ENCODE assay signal across 8 mouse cellular contexts in genomic region chr7:99467916-99468282, GRCm38 (mm10). TPM values are rescaled to one million over a fixed set of nuclear protein-coding genes. Genes with fewer than 3 reads are reported as not detected.
DNase-seq lines count a peak whose midpoint lies in the region; ATAC-seq and TF ChIP-seq lines count a peak whose summit lies in the region.

No protein-coding gene starts in this region.

- TF ChIP-seq POLR2A in bone marrow, adult 2 months (IDR thresholded peaks at IDR 0.05; ENCODE audit: borderline replicate concordance, control insufficient read depth, low read depth, low read length) = no peak

- 1% methylated on average over 11 of the region's 11 CpGs for WGBS in bone marrow, adult 2 months
- WGBS in forebrain, embryonic 12.5 days = 28% methylated on average over 10 of the region's 11 CpGs
- WGBS in hindbrain, postnatal 0 days = 11% methylated on average over 11 of the region's 11 CpGs
- 4% methylated on average over 11 of the region's 11 CpGs for WGBS in liver, embryonic 13.5 days (ENCODE audit: insufficient replicate concordance)

- peak overlapping the region; percentile 75 for H3K4me3 ChIP-seq in bone marrow, adult 2 months (replicated peaks; ENCODE audit: control insufficient read depth, low read depth, low read length)
- H3K4me3 ChIP-seq in forebrain, embryonic 12.5 days (replicated peaks) = peak overlapping the region; percentile 48
- peak overlapping the region; percentile 46 for H3K4me3 ChIP-seq in hindbrain, postnatal 0 days (ENCODE audit: low read length)
- H3K4me3 ChIP-seq in liver, embryonic 13.5 days (replicated peaks) = peak overlapping the region; percentile 57

- peak; percentile 50 for DNase-seq in embryo, embryonic 10.5 days (ENCODE audit: low spot score)
- no peak for DNase-seq in embryo, embryonic 11 days
- peak; percentile 61 for DNase-seq in hindbrain, postnatal 0 days (ENCODE audit: low spot score)
- no peak for DNase-seq in liver, embryonic 13.5 days
- peak; percentile 49 for DNase-seq in neural tube, embryonic 10.5 days (ENCODE audit: extremely low spot score, low spot score)
- DNase-seq in yolk sac, embryonic 10.5 days (ENCODE audit: low spot score) = no peak

- H3K4me2 ChIP-seq in forebrain, embryonic 12.5 days = peak overlapping the region; percentile 76
- H3K4me2 ChIP-seq in hindbrain, postnatal 0 days (ENCODE audit: low read depth, low read length) = peak overlapping the region; percentile 67
- peak overlapping the region; percentile 76 for H3K4me2 ChIP-seq in liver, embryonic 13.5 days

- no peak for ATAC-seq in forebrain, embryonic 12.5 days (ENCODE audit: low FRiP score)
- no peak for ATAC-seq in hindbrain, postnatal 0 days
- peak; percentile 13 for ATAC-seq in liver, embryonic 13.5 days (ENCODE audit: low read depth)

- H3K36me3 ChIP-seq in forebrain, embryonic 12.5 days (replicated peaks) = peaks cover 14% of the 10 kb centered on the region
- no peaks in the 10 kb centered on the region for H3K36me3 ChIP-seq in hindbrain, postnatal 0 days (ENCODE audit: insufficient read depth, low read length)
- peaks cover 10% of the 10 kb centered on the region for H3K36me3 ChIP-seq in liver, embryonic 13.5 days

- H3K27me3 ChIP-seq in forebrain, embryonic 12.5 days = peaks cover 43% of the 10 kb centered on the region
- no peaks in the 10 kb centered on the region for H3K27me3 ChIP-seq in hindbrain, postnatal 0 days (ENCODE audit: insufficient read depth, low read length)
- H3K27me3 ChIP-seq in liver, embryonic 13.5 days = peaks cover 57% of the 10 kb centered on the region

- peaks cover 2% of the 10 kb centered on the region for H3K4me1 ChIP-seq in bone marrow, adult 2 months (ENCODE audit: control insufficient read depth, insufficient read depth, low read length)
- peaks cover 44% of the 10 kb centered on the region for H3K4me1 ChIP-seq in forebrain, embryonic 12.5 days
- peaks cover 26% of the 10 kb centered on the region for H3K4me1 ChIP-seq in hindbrain, postnatal 0 days (ENCODE audit: insufficient read depth, low read length)
- H3K4me1 ChIP-seq in liver, embryonic 13.5 days (replicated peaks) = peaks cover 37% of the 10 kb centered on the region

- no peak for TF ChIP-seq CTCF in bone marrow, adult 2 months (IDR thresholded peaks at IDR 0.05; ENCODE audit: control insufficient read depth, insufficient read depth, low read length)
- TF ChIP-seq CTCF in hindbrain, postnatal 0 days (IDR thresholded peaks at IDR 0.05; ENCODE audit: low read depth) = no peak

- H3K9ac ChIP-seq in forebrain, embryonic 12.5 days = peak overlapping the region; percentile 65
- H3K9ac ChIP-seq in hindbrain, postnatal 0 days (replicated peaks; ENCODE audit: low read length) = peak overlapping the region; percentile 65
- peak overlapping the region; percentile 53 for H3K9ac ChIP-seq in liver, embryonic 13.5 days

- no peaks in the 10 kb centered on the region for H3K9me3 ChIP-seq in forebrain, embryonic 12.5 days
- H3K9me3 ChIP-seq in hindbrain, postnatal 0 days (ENCODE audit: low read length) = no peaks in the 10 kb centered on the region
- H3K9me3 ChIP-seq in liver, embryonic 13.5 days (replicated peaks) = no peaks in the 10 kb centered on the region

- H3K27ac ChIP-seq in bone marrow, adult 2 months (ENCODE audit: control insufficient read depth, insufficient read depth, low read depth, low read length, poor library complexity) = peak overlapping the region; percentile 95
- H3K27ac ChIP-seq in forebrain, embryonic 12.5 days = peak overlapping the region; percentile 87
- H3K27ac ChIP-seq in hindbrain, postnatal 0 days = peak overlapping the region; percentile 92
- peak overlapping the region; percentile 73 for H3K27ac ChIP-seq in liver, embryonic 13.5 days

RNA-seq across cellular contexts. Expression of gene Klhl35, which starts 2.1 kb away (rescaled TPM):
- polyA plus RNA-seq in bone marrow, adult 2 months (2011; ENCODE audit: insufficient read depth, insufficient read length, low replicate concordance, missing spikeins) = 0.83 TPM in 1 of 2 replicates, not detected in the other
- polyA plus RNA-seq in forebrain, embryonic 12.5 days (2016; fragmentation: Nextera tagmentation; extraction: Ambion mirVana) = 5.6 and 6.8 TPM in 2 replicates
- 2.3 and 3.3 TPM in 2 replicates for total RNA-seq in hindbrain, postnatal 0 days (2014; rRNA removed)
- polyA plus RNA-seq in hindbrain, postnatal 0 days (2015; fragmentation: Nextera tagmentation; extraction: Ambion mirVana) = 2.3 TPM in 2 replicates
- polyA plus RNA-seq in liver, embryonic 13.5 days (2015; fragmentation: Nextera tagmentation; extraction: Ambion mirVana) = 0.12 and 0.21 TPM in 2 replicates

RNA-seq across cellular contexts. Expression of gene Rps3, which starts 15.6 kb away (rescaled TPM):
- polyA plus RNA-seq in bone marrow, adult 2 months (2011; ENCODE audit: insufficient read depth, insufficient read length, low replicate concordance, missing spikeins) = 490 and 757 TPM in 2 replicates
- polyA plus RNA-seq in forebrain, embryonic 12.5 days (2016; fragmentation: Nextera tagmentation; extraction: Ambion mirVana) = 597 and 603 TPM in 2 replicates
- 526 and 754 TPM in 2 replicates for total RNA-seq in hindbrain, postnatal 0 days (2014; rRNA removed)
- polyA plus RNA-seq in hindbrain, postnatal 0 days (2015; fragmentation: Nextera tagmentation; extraction: Ambion mirVana) = 456 and 459 TPM in 2 replicates
- 741 and 746 TPM in 2 replicates for polyA plus RNA-seq in liver, embryonic 13.5 days (2015; fragmentation: Nextera tagmentation; extraction: Ambion mirVana)

Comparison
In these comparisons a context has a peak if more than half of its experiments do, and no peak if none do; other contexts are left out.
1. DNase-seq: peak in embryo, embryonic 10.5 days (single experiment), hindbrain, postnatal 0 days (single experiment) and neural tube, embryonic 10.5 days (single experiment); none in embryo, embryonic 11 days (single experiment), liver, embryonic 13.5 days (single experiment) and yolk sac, embryonic 10.5 days (single experiment).
2. Peak in every context shown above with its lines, with median percentiles within 50 percentile points of each other: H3K27ac ChIP-seq, H3K4me3 ChIP-seq, H3K4me2 ChIP-seq and H3K9ac ChIP-seq.